Mouse (Mus musculus): ENCODE measurements at regions not wholly inside any gene's neighbourhood (a gene's known extent, or its start where the extent isn't known, plus 50 kb on each side); places are given as distances from the start of the nearest gene placed in this dataset.
"Not testable (repeated sequence)": the region's sequence is repeated elsewhere in the genome, so short reads cannot be mapped to it uniquely, and the experiment has no call there.

DNA sequence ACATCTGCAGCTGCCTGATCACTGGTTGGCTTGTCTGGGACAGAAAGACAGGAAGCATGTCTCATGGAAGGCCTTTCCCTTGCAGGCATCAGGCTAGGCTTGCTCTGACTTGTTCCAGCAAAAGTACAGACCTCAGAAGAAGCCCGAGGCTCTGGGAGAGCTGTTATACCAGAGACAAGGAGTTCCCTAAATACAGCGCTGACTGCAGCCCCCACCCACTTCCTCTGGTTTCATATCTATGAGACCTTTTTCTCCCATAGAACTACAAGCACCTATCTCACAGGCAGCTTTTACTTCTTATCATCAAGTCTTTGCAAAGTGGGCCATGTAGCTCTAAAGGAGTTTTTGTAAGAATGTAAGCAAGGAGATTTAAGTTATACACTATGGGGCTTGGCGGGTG, 312.2 kb upstream of the Vmn1r3 start:
- not testable (repeated sequence) for H3K36me3 ChIP-seq (ENCODE audit: control insufficient read depth, insufficient read depth, low read length); H3K9ac ChIP-seq (ENCODE audit: low read depth, low read length, severe bottlenecking); H3K4me3 ChIP-seq (replicated peaks; ENCODE audit: low read length); H3K9me3 ChIP-seq (ENCODE audit: control insufficient read depth, low read length); DNase-seq (ENCODE audit: low spot score); H3K27me3 ChIP-seq (ENCODE audit: control insufficient read depth, insufficient read depth, low read length); ATAC-seq (ENCODE audit: low FRiP score, low read depth); H3K4me1 ChIP-seq (ENCODE audit: control insufficient read depth, insufficient read depth, low read length); H3K27ac ChIP-seq (replicated peaks; ENCODE audit: low read depth, low read length); H3K4me2 ChIP-seq (replicated peaks; ENCODE audit: low read depth, low read length, severe bottlenecking)
- WGBS = no CpG with 5 or more reads among the region's 3 CpGs

GRCm38 (mm10) chr4:3495987-3496386, 310.8 kb upstream of the Vmn1r3 start:
- H3K4me1 ChIP-seq (ENCODE audit: control insufficient read depth, insufficient read depth, low read length); ATAC-seq (ENCODE audit: low FRiP score, low read depth); H3K36me3 ChIP-seq (ENCODE audit: control insufficient read depth, insufficient read depth, low read length); H3K27ac ChIP-seq (replicated peaks; ENCODE audit: low read depth, low read length); DNase-seq (ENCODE audit: low spot score); H3K9ac ChIP-seq (ENCODE audit: low read depth, low read length, severe bottlenecking); H3K9me3 ChIP-seq (ENCODE audit: control insufficient read depth, low read length); H3K4me2 ChIP-seq (replicated peaks; ENCODE audit: low read depth, low read length, severe bottlenecking); H3K4me3 ChIP-seq (replicated peaks; ENCODE audit: low read length); H3K27me3 ChIP-seq (ENCODE audit: control insufficient read depth, insufficient read depth, low read length): not testable (repeated sequence)
- WGBS = 93% methylated on average over 1 of the region's 1 CpGs

GRCm38 (mm10) chr4:3494123-3494681, 309.0 kb upstream of the Vmn1r3 start:
- H3K27me3 ChIP-seq (ENCODE audit: control insufficient read depth, insufficient read depth, low read length); ATAC-seq (ENCODE audit: low FRiP score, low read depth): not testable (repeated sequence)
- WGBS = no CpG with 5 or more reads among the region's 5 CpGs

GRCm38 (mm10) chr4:3490901-3491300, 305.7 kb upstream of the Vmn1r3 start:
- not testable (repeated sequence) for DNase-seq (ENCODE audit: low spot score); H3K27ac ChIP-seq (replicated peaks; ENCODE audit: low read depth, low read length); H3K4me2 ChIP-seq (replicated peaks; ENCODE audit: low read depth, low read length, severe bottlenecking); H3K36me3 ChIP-seq (ENCODE audit: control insufficient read depth, insufficient read depth, low read length); H3K9me3 ChIP-seq (ENCODE audit: control insufficient read depth, low read length); ATAC-seq (ENCODE audit: low FRiP score, low read depth); H3K4me3 ChIP-seq (replicated peaks; ENCODE audit: low read length); H3K27me3 ChIP-seq (ENCODE audit: control insufficient read depth, insufficient read depth, low read length); H3K4me1 ChIP-seq (ENCODE audit: control insufficient read depth, insufficient read depth, low read length); H3K9ac ChIP-seq (ENCODE audit: low read depth, low read length, severe bottlenecking)
- WGBS = no CpG with 5 or more reads among the region's 5 CpGs

More at GRCm38 (mm10) chr4:3494123-3494681, 309.0 kb upstream of the Vmn1r3 start:
- DNase-seq (ENCODE audit: low spot score); H3K9ac ChIP-seq (ENCODE audit: low read depth, low read length, severe bottlenecking); H3K4me3 ChIP-seq (replicated peaks; ENCODE audit: low read length); H3K4me1 ChIP-seq (ENCODE audit: control insufficient read depth, insufficient read depth, low read length); H3K36me3 ChIP-seq (ENCODE audit: control insufficient read depth, insufficient read depth, low read length); H3K27ac ChIP-seq (replicated peaks; ENCODE audit: low read depth, low read length); H3K9me3 ChIP-seq (ENCODE audit: control insufficient read depth, low read length); H3K4me2 ChIP-seq (replicated peaks; ENCODE audit: low read depth, low read length, severe bottlenecking): not testable (repeated sequence)

DNA sequence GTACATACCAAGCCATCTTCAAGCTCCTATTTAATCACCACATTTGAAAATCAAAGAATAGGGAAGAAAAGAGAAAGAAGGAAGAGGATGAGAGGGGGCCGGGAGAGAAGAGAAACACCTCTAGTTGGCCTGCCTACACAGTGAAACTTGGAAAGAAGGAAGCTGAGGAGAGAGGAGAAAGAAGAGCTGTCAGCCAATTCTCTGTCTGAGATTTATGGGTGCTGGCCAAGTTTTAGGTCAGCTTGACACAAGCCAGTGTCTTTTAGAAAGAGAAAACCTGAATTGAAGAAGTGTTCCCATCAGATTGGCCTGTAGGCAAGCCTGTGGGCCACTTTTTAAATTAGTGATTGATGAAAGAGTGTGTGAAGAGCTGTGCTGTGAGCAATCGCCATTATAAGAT, 296.9 kb upstream of the Vmn1r3 start:
- no peaks in the 10 kb centered on the region for H3K9me3 ChIP-seq (ENCODE audit: control insufficient read depth, low read length)
- ATAC-seq (ENCODE audit: low FRiP score, low read depth) (no peak), DNase-seq (ENCODE audit: low spot score) (no peak)
- no peaks in the 10 kb centered on the region for H3K36me3 ChIP-seq (ENCODE audit: control insufficient read depth, insufficient read depth, low read length)
- no peak overlapping the region for H3K4me2 ChIP-seq (replicated peaks; ENCODE audit: low read depth, low read length, severe bottlenecking)
- H3K4me1 ChIP-seq (ENCODE audit: control insufficient read depth, insufficient read depth, low read length) = no peaks in the 10 kb centered on the region
- H3K27me3 ChIP-seq (ENCODE audit: control insufficient read depth, insufficient read depth, low read length) = no peaks in the 10 kb centered on the region
- TF ChIP-seq POLR2A (IDR thresholded peaks at IDR 0.05; ENCODE audit: borderline replicate concordance, extremely low read depth, insufficient read depth, insufficient read length) = no peak
- WGBS = 78% methylated on average over 2 of the region's 2 CpGs
- H3K9ac ChIP-seq (ENCODE audit: low read depth, low read length, severe bottlenecking) = no peak overlapping the region
- no peak overlapping the region for H3K4me3 ChIP-seq (replicated peaks; ENCODE audit: low read length)
- no peak overlapping the region for H3K27ac ChIP-seq (replicated peaks; ENCODE audit: low read depth, low read length)

DNA sequence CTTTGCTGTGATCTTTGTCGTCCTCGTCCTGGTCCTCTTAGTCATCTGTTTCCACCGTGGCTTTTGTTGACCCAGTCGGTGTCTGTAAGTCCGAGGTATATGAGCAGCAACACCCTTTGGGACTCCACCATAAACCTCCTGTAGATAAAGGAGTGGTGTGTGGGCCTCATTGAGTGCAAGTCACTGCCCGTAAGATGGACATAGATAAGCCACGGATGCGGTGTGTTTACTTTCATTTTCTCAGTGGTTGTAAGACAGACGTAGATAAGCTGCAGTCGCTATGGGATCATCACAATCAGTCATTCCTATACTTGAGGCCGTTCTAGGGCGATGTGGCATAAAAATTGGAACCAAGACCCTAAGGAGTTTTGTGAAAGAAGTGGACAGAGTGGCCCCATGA, 271.6 kb upstream of the Vmn1r3 start:
- Histone ChIP-seq H3K36me3 (ENCODE audit: control insufficient read depth, insufficient read depth, low read length) (no peaks in the 10 kb centered on the region), H3K27me3 (ENCODE audit: control insufficient read depth, insufficient read depth, low read length) (no peaks in the 10 kb centered on the region), H3K4me3 (replicated peaks; ENCODE audit: low read length) (no peak overlapping the region), H3K4me1 (ENCODE audit: control insufficient read depth, insufficient read depth, low read length) (no peaks in the 10 kb centered on the region), H3K9me3 (ENCODE audit: control insufficient read depth, low read length) (0 out of 2 replicates have a peak, but pooled peaks cover 4% of the 10 kb centered on the region), H3K4me2 (replicated peaks; ENCODE audit: low read depth, low read length, severe bottlenecking) (no peak overlapping the region), H3K9ac (ENCODE audit: low read depth, low read length, severe bottlenecking) (no peak overlapping the region), H3K27ac (replicated peaks; ENCODE audit: low read depth, low read length) (no peak overlapping the region)
- ATAC-seq (ENCODE audit: low FRiP score, low read depth) = no peak
- WGBS = 92% methylated on average over 12 of the region's 12 CpGs
- no peak for TF ChIP-seq POLR2A (IDR thresholded peaks at IDR 0.05; ENCODE audit: borderline replicate concordance, extremely low read depth, insufficient read depth, insufficient read length)
- no peak for DNase-seq (ENCODE audit: low spot score)

- H3K4me3 ChIP-seq (replicated peaks; ENCODE audit: low read length); DNase-seq (ENCODE audit: low spot score); ATAC-seq (ENCODE audit: low FRiP score, low read depth); H3K36me3 ChIP-seq (ENCODE audit: control insufficient read depth, insufficient read depth, low read length); H3K9me3 ChIP-seq (ENCODE audit: control insufficient read depth, low read length); H3K4me1 ChIP-seq (ENCODE audit: control insufficient read depth, insufficient read depth, low read length); H3K27ac ChIP-seq (replicated peaks; ENCODE audit: low read depth, low read length); H3K4me2 ChIP-seq (replicated peaks; ENCODE audit: low read depth, low read length, severe bottlenecking); H3K9ac ChIP-seq (ENCODE audit: low read depth, low read length, severe bottlenecking); H3K27me3 ChIP-seq (ENCODE audit: control insufficient read depth, insufficient read depth, low read length): not testable (repeated sequence)
- WGBS = 79% methylated on average over 2 of the region's 2 CpGs
These were observed 252.2 kb upstream of the Vmn1r3 start for GRCm38 (mm10) chr4:3437380-3437779.

Data from limb, embryonic 14.5 days (tissue).